In genomic region chr14:11762995-11763394, GRCm38 (mm10) we compare ENCODE assay signal across 18 mouse cellular contexts.
DNase-seq lines count a peak whose midpoint lies in the region; ATAC-seq and TF ChIP-seq lines count a peak whose summit lies in the region.
"Had no signal": no experiment of that assay in that cellular context is flagged by ENCODE, and none has a peak within 500 bp of the region (broad histone marks: within the 10 kb centered on the region; RNA-seq: fewer than 3 reads in every experiment).

No protein-coding gene starts in this region.

- H3K27ac ChIP-seq in heart, embryonic 16.5 days (ENCODE audit: low read length), result no peak overlapping the region
- no peak overlapping the region for H3K27ac ChIP-seq in liver, postnatal 0 days (ENCODE audit: low read depth)
- no peak overlapping the region for H3K27ac ChIP-seq in embryonic facial prominence, embryonic 14.5 days (replicated peaks; ENCODE audit: low read depth, low read length)
- H3K27ac ChIP-seq: forebrain, embryonic 10.5 days; hindbrain, postnatal 0 days; neural tube, embryonic 13.5 days had no signal

- no peak overlapping the region for H3K4me3 ChIP-seq in heart, embryonic 16.5 days (ENCODE audit: low read length)
- H3K4me3 ChIP-seq in liver, postnatal 0 days (ENCODE audit: low read depth, low read length), result no peak overlapping the region
- no peak overlapping the region for H3K4me3 ChIP-seq in embryonic facial prominence, embryonic 14.5 days (ENCODE audit: low read depth, low read length)
- H3K4me3 ChIP-seq: forebrain, embryonic 10.5 days; neural tube, embryonic 13.5 days had no signal

- H3K4me1 ChIP-seq in heart, embryonic 16.5 days (ENCODE audit: control insufficient read depth, insufficient read depth, low read length), result peaks cover 32% of the 10 kb centered on the region
- H3K4me1 ChIP-seq in liver, postnatal 0 days (ENCODE audit: insufficient read depth), result no peaks in the 10 kb centered on the region
- peaks cover 7% of the 10 kb centered on the region; the same call in 1 of the 2 replicates for H3K4me1 ChIP-seq in embryonic facial prominence, embryonic 14.5 days (ENCODE audit: control insufficient read depth, insufficient read depth, low read length)

- DNase-seq in heart, postnatal 14 days, result no peak
- DNase-seq in liver, result peak; percentile 12
- DNase-seq in liver, postnatal 0 days, result no peak
- peak; percentile 76 for DNase-seq in embryonic facial prominence, embryonic 14.5 days (ENCODE audit: low spot score)
- DNase-seq in adrenal gland, postnatal 25 days, result no peak
- no peak for DNase-seq in frontal cortex, postnatal 36 days (ENCODE audit: low spot score in 2 of 2)
- DNase-seq: cerebellum, adult 9-11 months; gastrocnemius, postnatal 10 days; kidney, adult 11 months; left cerebral cortex, postnatal 4 days; lung, adult 18-20 months; right cerebral cortex, postnatal 14 days had no signal

- H3K9me3 ChIP-seq in heart, embryonic 16.5 days (replicated peaks; ENCODE audit: control insufficient read depth, low read length), result no peaks in the 10 kb centered on the region
- H3K9me3 ChIP-seq in liver, postnatal 0 days (ENCODE audit: low read length), result no peaks in the 10 kb centered on the region
- no peaks in the 10 kb centered on the region for H3K9me3 ChIP-seq in embryonic facial prominence, embryonic 14.5 days (ENCODE audit: control insufficient read depth, low read length)
- H3K9me3 ChIP-seq: forebrain, embryonic 10.5 days; neural tube, embryonic 13.5 days had no signal

- intact Hi-C loops in heart, postnatal 14 days (cut with DNase I), result no loop called here

- no peaks in the 10 kb centered on the region for H3K27me3 ChIP-seq in heart, embryonic 16.5 days (ENCODE audit: control insufficient read depth, insufficient read depth, low read length)
- no peaks in the 10 kb centered on the region for H3K27me3 ChIP-seq in liver, postnatal 0 days (ENCODE audit: insufficient read depth, low read length)
- H3K27me3 ChIP-seq in embryonic facial prominence, embryonic 14.5 days (replicated peaks; ENCODE audit: control insufficient read depth, insufficient read depth, low read length), result no peaks in the 10 kb centered on the region
- H3K27me3 ChIP-seq: neural tube, embryonic 13.5 days had no signal

- no peak for TF ChIP-seq CTCF in liver, postnatal 0 days (IDR thresholded peaks at IDR 0.05; ENCODE audit: low read depth)

- peak; percentile 28; the same call in 1 of the 2 replicates for ATAC-seq in heart, embryonic 16.5 days (replicated peaks; ENCODE audit: extremely low read depth, insufficient read depth, low FRiP score)
- ATAC-seq in liver, postnatal 0 days, result no peak
- peak; percentile 89 for ATAC-seq in embryonic facial prominence, embryonic 14.5 days (ENCODE audit: low read depth)
- ATAC-seq: hindbrain, postnatal 0 days had no signal

- no peaks in the 10 kb centered on the region for H3K36me3 ChIP-seq in heart, embryonic 16.5 days (ENCODE audit: control insufficient read depth, insufficient read depth)
- H3K36me3 ChIP-seq in liver, postnatal 0 days (replicated peaks; ENCODE audit: insufficient read depth, low read length), result no peaks in the 10 kb centered on the region
- H3K36me3 ChIP-seq in embryonic facial prominence, embryonic 14.5 days (ENCODE audit: control insufficient read depth, insufficient read depth, low read length), result no peaks in the 10 kb centered on the region
- H3K36me3 ChIP-seq: forebrain, embryonic 10.5 days; G1E; neural tube, embryonic 13.5 days had no signal

- 43% methylated on average over 7 of the region's 7 CpGs for whole genome bisulfite sequencing in heart, embryonic 16.5 days
- 68% methylated on average over 7 of the region's 7 CpGs for WGBS in liver, postnatal 0 days (ENCODE audit: insufficient replicate concordance)
- 36% methylated on average over 7 of the region's 7 CpGs for WGBS in embryonic facial prominence, embryonic 14.5 days

- no peak overlapping the region for H3K9ac ChIP-seq in heart, embryonic 16.5 days (ENCODE audit: low read length)
- no peak overlapping the region for H3K9ac ChIP-seq in liver, postnatal 0 days (replicated peaks)
- H3K9ac ChIP-seq in embryonic facial prominence, embryonic 14.5 days (ENCODE audit: low read depth, low read length), result no peak overlapping the region
- H3K9ac ChIP-seq: neural tube, embryonic 13.5 days had no signal

- TF ChIP-seq EP300 in liver, postnatal 0 days (IDR thresholded peaks at IDR 0.05; ENCODE audit: low read depth), result no peak

- H3K4me2 ChIP-seq in heart, embryonic 16.5 days (ENCODE audit: low read depth, low read length), result no peak overlapping the region
- no peak overlapping the region for H3K4me2 ChIP-seq in liver, postnatal 0 days (ENCODE audit: low read depth, low read length)
- no peak overlapping the region for H3K4me2 ChIP-seq in embryonic facial prominence, embryonic 14.5 days (ENCODE audit: low read depth, low read length)
- H3K4me2 ChIP-seq: midbrain, embryonic 11.5 days; neural tube, embryonic 13.5 days had no signal

Comparison
In these comparisons a context has a peak if more than half of its experiments do, and no peak if none do; other contexts are left out.
1. DNase-seq: peak in liver (single experiment) and embryonic facial prominence, embryonic 14.5 days (single experiment); none in heart, postnatal 14 days (0 of 2), liver, postnatal 0 days (single experiment), adrenal gland, postnatal 25 days (single experiment) and frontal cortex, postnatal 36 days (0 of 2).